Mouse (Mus musculus) heart, postnatal 0 days (tissue): ENCODE data around the gene Ubtd1.
A peak's percentile ranks its signal among the peaks of the same experiment; 100 is the strongest.

ENCODE experiments used
- CTCF ChIP-seq: IDR thresholded peaks from 2 replicates; pipeline ENCODE4 v1.5.1; 2016; ENCODE audit warnings: antibody characterized with exemption, control low read depth, low read depth
- EP300 ChIP-seq: IDR thresholded peaks from 2 replicates; pipeline ENCODE4 v1.6.1; 2016; ENCODE audit warnings: antibody characterized with exemption, low read depth

DNA sequence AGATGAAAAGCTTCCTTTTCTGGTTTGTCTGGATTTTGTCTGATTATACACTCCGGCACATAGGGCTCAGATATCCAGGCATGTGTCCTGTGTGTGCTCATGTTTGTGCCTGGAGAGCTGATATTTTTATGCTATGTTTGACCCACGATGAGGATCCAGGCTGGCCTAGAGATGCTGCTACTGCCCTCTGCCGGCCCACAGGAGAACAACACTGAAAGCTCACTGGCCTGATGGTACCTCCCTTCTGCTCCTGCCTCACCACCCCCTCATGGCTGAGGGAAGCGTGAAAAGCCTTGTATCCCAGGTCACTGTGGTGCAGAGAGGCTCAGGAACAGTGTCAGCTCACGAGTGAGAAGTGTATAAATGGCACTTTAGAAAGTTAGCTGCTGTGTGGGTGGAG, 44.6 kb downstream of the Ubtd1 start:
- TF ChIP-seq EP300 (no peak), CTCF (peak; percentile 98)
